Mouse (Mus musculus): ENCODE data around the gene Commd1.

Commd1 gene

DNA sequence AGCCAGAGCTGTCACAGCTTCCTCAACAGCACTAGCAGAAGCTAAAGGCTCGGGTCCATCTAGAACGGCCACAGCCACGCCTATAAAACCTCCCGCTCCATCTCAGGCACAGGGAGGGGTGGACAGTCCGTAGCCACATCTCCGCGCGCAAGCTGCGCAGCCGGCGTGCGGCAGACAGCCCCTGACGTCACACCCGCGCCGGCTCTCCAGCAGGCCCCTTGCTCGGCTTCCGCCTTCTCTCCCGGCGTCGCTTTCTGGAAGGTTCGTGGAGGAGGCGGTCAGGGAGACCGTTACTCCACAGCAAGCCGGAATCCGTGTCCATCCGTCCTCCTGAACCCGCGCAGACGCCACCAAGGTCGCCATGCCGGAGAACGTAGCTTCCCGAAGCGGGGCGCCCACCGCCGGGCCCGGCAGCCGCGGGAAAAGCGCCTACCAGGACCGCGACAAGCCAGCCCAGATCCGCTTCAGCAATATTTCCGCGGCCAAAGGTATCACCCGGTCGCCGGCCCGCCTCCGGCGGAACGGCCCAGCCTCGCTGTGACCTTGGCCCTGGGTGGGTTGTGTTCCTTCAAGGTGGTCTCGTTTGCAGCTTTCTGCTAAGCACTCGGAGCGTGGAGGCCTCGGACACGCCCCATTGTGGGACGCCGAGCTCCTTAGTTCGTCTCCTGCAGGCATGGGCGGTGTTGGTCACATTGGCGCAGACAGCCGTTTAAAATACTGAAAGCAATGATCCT, 8.4 kb upstream of the Commd1 start, which contains the start of gene Cct4:
Cct4 (plus strand) TSS at position 127 of the 734 bp plus-strand sequence.
- in situ Hi-C loops (cut with MboI, MseI) = no loop called here

GRCm38 (mm10) chr11:22989786-22990185, 7.6 kb upstream of the Commd1 start:
- in situ Hi-C loops (cut with MboI, MseI) = no loop called here

- in situ Hi-C loops (cut with MboI, MseI) = no loop called here
Observed at GRCm38 (mm10) chr11:22987357-22987756, 5.2 kb upstream of the Commd1 start.

DNA sequence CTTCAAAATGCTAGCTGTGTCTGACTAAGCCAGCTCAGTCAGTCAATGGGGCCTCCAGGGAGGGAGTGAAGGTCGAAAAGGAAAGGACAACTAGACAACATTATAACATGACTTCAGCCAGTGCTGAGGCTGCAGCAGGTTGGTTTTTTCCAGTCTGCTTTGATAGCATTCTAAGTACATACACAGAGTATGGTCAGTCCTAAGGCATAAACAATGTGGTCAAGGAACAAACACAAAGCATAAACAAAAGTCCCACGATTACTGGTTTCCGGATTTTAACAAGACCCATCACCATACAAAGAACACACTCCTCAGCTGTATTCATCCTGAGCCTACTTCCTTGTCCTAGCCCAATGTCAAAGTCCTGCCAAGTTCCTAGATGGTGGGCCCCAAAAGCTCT, 3.3 kb upstream of the Commd1 start:
- in situ Hi-C loops (cut with MboI, MseI) = no loop called here

- in situ Hi-C loops (cut with MboI, MseI) = no loop called here
Observed at GRCm38 (mm10) chr11:22982846-22983245, 664 bp upstream of the Commd1 start.

DNA sequence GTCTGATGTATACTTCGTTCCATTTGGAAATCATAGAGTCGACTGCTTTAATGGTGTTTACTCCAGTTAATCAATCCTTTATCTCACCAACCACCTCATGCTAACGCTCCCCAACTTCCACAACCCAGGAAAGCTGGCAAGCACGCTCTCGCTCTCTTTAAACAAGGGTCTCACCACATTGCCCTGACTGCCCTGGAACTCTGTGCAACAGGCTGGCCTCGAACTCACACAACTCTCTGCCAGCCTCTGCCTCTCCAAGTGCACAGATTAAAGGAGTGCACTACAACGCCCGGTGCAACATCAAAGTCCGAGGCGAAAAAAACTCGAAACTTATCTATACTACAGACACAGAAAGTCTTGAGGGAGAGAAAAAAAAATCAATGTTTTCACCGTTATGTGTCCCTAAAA, 635 bp downstream of the Commd1 start:
- in situ Hi-C loops (cut with MboI, MseI) = no loop called here

DNA sequence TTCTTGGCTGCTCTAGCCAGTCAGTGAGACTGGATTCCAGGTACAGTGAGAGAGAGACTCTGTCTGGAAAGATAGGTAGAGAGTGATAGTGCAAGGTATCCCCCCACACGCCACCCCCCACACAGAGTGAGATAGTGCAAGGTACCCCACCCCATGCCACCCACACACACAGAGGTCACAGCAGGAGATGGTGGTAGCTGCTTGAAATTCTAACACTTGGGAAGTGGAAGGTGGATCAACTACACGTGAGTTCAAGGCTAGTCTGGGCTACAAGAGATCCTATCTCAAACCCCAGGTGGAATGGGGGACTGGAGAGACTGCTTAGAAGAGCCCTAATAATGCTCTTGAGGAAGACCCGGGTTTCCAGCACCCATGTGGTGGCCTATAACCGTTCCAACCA, 1.1 kb downstream of the Commd1 start:
- in situ Hi-C loops (cut with MboI, MseI) = no loop called here

- in situ Hi-C loops (cut with MboI, MseI) = no loop called here
Observed at GRCm38 (mm10) chr11:22979221-22979620, 3.0 kb downstream of the Commd1 start.

DNA sequence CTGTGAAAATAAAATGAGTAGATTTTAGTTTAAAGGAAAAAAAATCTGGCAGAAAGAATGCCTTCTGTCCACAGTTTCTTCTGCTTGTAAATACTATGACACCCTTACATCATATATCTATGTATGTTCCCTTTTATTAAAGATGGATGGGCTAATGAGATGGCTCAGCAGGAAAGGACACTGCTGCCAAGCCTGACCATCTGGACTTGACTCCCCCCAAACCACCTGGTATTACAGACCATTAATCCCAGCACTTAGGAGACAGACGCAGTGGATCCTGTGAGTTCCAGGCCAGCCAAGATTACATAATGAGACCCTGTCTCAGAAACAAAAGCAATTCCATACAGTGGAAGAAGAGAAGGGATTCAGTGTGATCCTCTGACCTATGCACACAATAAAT, 3.5 kb downstream of the Commd1 start:
- in situ Hi-C loops (cut with MboI, MseI) = no loop called here

DNA sequence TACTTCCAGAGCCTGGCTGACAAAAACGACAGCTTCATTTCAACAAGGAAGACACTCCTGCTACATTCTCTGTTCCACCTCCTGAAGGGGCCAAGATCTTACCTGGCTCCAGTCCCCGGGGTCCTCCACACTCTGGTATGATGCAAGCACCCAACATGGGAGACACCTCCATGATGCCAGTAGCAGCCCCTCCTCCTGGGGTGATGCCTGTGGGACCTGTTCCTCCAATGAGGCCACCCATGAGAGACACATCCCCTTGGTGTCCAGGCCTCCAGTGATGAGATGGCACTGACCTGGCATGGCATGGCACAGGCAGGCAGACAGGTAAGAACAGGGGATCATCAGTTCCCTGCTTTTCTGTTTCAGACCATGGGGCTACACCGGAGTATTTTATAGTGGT, 4.0 kb downstream of the Commd1 start:
- in situ Hi-C loops (cut with MboI, MseI) = no loop called here

- in situ Hi-C loops (cut with MboI, MseI) = loop anchor here (25.0 kb wide), 1 partner anchor 736 kb away; no protein-coding TSS in a partner anchor
Observed at GRCm38 (mm10) chr11:22973599-22973998, 8.6 kb downstream of the Commd1 start.

DNA sequence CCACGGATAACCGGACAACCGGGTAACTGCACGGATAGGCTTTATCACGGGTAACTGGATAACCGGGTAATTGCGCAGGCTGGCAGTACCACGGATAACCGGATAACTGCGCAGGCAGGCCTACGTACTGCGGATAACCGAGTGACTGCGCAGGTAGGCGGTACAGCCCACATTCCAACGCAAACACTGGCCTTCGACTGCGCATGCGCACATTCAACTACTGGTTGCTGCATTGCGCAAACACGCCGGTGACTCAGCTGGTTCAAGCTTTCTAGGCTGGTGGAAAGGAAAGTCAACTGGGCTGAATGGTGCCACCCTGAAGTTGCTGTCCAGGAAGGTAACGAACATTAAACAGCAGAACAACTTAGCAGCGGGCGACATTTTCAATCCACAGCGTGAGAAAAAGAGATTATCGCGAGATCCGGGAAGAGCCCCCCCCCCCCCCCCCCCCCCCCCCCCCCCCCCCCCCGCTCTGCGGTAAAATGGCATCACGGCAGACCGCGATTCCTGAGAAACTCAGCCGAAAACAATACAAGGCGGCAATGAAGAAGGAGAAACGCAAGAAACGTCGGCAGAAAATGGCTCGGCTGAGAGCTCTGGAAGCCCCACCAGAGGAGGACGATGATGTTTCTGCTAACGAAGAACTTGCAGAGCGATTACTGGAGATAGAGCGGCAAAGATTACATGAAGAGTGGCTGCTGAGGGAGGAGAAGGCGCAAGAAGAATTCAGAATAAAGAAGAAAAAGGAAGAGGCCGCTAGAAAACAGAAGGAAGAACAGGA, 9.2 kb downstream of the Commd1 start:
- in situ Hi-C loops (cut with MboI, MseI) = loop anchor here (25.0 kb wide), 1 partner anchor 736 kb away; no protein-coding TSS in a partner anchor

DNA sequence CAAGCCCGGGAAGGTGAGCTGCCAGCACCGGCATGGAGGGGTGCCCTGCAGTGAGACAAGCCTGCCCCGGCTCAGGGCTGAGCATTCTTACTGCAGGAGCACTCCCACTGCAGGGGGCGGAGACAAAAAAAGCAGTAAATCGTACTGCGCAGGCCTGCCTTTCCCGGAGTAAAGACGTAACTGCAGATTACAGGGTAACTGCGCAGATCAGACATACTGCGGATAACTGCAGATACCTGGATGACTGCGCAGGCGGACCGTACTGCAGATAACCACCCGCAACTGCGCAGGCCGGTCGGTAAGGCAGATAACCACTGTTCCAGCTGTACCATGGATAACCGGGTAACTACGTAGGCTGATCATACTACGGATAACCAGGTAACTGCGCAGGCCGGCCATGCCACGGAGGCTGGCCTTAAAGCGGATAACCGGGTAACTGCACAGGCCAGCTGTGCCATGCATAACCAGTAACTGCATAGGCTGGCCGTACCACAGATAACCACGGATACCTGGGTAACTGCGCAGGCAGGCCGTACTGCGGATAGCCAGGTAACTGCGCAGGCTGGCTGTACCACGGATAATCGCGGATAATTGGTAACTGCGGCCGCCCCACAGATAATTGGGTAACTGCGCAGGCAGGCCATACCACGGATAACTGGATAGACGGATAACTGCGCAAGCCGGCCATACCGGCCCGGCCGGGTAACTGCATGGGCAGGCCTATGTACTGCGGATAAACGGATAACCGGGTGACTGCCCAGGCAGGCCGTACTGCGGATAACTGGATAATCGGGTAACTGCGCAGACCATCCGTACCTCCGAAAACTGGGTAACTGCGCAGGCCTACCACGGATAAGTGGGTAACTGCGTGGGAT, 10.1 kb downstream of the Commd1 start, which contains the start of gene Zrsr1:
Zrsr1 (plus strand) TSS at position 171 of the 875 bp plus-strand sequence.
- in situ Hi-C loops (cut with MboI, MseI) = loop anchor here (25.0 kb wide), 1 partner anchor 735 kb away; no protein-coding TSS in a partner anchor

DNA sequence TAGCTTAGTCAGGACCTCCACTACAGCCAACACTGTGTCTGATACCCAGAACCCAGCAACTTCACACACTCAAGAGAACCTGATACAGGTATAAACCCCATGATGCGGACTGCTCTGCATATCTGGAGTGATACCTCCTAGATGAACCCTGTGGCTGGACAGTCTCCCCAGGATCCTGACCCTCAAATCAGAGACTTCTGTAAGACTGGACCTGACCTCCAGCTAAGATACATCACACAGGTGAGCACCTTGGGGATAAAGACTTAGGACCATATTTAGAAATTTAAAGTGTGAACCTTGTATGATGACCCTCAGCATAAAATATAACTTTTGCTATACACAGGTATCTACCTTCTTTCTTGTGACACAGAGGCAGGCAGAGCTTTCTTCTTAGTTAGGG, 11.6 kb downstream of the Commd1 start:
- in situ Hi-C loops (cut with MboI, MseI) = loop anchor here (25.0 kb wide), 1 partner anchor 733 kb away; no protein-coding TSS in a partner anchor

DNA sequence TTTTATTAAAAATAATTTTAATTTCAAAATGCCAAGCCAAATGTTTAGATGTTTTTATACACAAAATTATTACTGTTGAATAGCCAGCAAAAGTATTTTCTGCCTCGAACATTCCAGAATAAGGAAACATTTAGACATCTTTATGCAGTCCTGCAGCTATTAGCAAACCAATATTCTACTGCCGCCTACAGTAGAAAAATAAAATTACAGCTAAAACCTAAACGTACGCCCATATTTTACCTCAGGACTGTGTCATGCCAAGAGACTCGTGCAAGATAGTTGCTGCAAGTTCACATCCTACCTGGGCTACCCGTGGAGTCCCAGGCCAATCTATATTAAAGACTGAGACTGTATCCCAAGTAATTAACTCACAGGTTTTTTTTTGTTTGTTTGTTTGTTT, 12.7 kb downstream of the Commd1 start:
- in situ Hi-C loops (cut with MboI, MseI) = loop anchor here (25.0 kb wide), 1 partner anchor 732 kb away; no protein-coding TSS in a partner anchor

DNA sequence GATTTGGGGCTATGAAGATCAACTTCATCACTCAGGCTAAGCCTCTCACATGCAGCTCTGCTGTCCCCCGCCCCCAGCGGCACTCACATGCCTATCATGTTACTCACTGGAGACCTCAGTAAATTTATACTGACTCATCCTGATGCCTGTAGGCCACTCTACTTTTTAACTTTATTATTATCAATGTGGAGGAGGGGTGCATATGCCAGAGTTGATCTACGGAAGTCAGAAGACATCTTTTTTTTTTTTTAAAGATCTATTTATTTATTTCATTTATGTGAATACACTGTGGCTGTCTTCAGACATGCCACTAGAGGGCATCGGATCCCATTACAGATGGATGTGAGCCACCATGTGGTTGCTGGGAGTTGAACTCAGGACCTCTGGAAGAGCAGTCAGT, 16.7 kb downstream of the Commd1 start:
- in situ Hi-C loops (cut with MboI, MseI) = loop anchor here (25.0 kb wide), 1 partner anchor 728 kb away; no protein-coding TSS in a partner anchor

- in situ Hi-C loops (cut with MboI, MseI) = loop anchor here (25.0 kb wide), 1 partner anchor 727 kb away; no protein-coding TSS in a partner anchor
Observed at GRCm38 (mm10) chr11:22964401-22964800, 17.8 kb downstream of the Commd1 start.

GRCm38 (mm10) chr11:22962101-22962500, 20.1 kb downstream of the Commd1 start:
- in situ Hi-C loops (cut with MboI, MseI) = loop anchor here (25.0 kb wide), 1 partner anchor 725 kb away; no protein-coding TSS in a partner anchor

GRCm38 (mm10) chr11:22957791-22958374, 24.3 kb downstream of the Commd1 start:
- in situ Hi-C loops (cut with MboI, MseI) = loop anchor here (25.0 kb wide), 1 partner anchor 721 kb away; no protein-coding TSS in a partner anchor

DNA sequence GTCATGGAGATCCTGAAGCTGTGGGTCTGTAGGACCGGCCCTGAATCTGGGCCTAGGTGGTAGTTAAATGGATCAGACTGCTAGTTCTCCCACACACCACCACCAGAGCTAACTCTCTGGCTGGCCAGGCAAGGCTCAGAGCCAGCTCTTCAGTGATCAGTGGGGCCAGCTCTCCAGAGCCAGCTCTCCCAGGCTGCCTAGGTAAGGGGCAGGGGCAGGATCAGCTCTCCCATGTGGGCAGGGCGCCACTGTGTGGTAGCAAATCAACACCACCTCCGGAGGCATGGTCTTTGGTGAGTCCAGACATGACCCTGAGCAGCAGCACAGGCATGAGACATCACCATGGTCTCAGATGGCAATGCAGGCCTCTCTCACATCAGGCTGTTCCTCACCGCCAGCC, 25.4 kb downstream of the Commd1 start:
- in situ Hi-C loops (cut with MboI, MseI) = loop anchor here (25.0 kb wide), 1 partner anchor 720 kb away; no protein-coding TSS in a partner anchor

DNA sequence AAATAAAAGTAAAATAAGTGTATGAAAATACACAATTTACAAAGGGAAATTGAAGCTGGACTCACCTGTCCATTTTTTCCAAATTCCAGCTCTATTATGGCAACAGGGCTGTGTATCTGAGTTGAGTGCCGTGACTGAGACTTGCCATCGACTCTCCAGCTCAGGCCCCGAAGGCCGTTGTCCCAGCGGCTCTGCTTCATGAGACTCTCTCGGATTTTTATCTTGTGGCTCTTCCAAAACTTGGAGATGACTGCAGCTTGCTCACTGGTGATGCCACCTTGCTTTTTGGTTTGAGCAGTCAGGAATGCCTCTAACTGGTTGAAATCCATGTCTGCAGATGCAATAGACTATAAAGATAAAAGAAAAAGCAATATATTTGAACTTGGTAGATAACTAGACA, 25.8 kb downstream of the Commd1 start:
- in situ Hi-C loops (cut with MboI, MseI) = loop anchor here (25.0 kb wide), 1 partner anchor 719 kb away; no protein-coding TSS in a partner anchor

Measured in T-helper 1 cell (primary cell).